ENCODE assay signal across 18 mouse cellular contexts in genomic region chr11:113484037-113484436, GRCm38 (mm10).
DNase-seq lines count a peak whose midpoint lies in the region; ATAC-seq and TF ChIP-seq lines count a peak whose summit lies in the region.
"Had no signal": no experiment of that assay in that cellular context is flagged by ENCODE, and none has a peak within 500 bp of the region (broad histone marks: within the 10 kb centered on the region; RNA-seq: fewer than 3 reads in every experiment).

No protein-coding gene starts in this region.

- WGBS in kidney, adult 2 months = 93% methylated on average over 10 of the region's 10 CpGs
- 69% methylated on average over 10 of the region's 10 CpGs for WGBS in lung, postnatal 0 days
- WGBS in heart, embryonic 10.5 days = 83% methylated on average over 10 of the region's 10 CpGs

- no peaks in the 10 kb centered on the region for H3K36me3 ChIP-seq in kidney, adult 2 months (ENCODE audit: control insufficient read depth, insufficient read depth, low read length)
- H3K36me3 ChIP-seq in lung, postnatal 0 days (ENCODE audit: insufficient read depth, low read length) = no peaks in the 10 kb centered on the region
- H3K36me3 ChIP-seq in heart, embryonic 10.5 days = no peaks in the 10 kb centered on the region
- H3K36me3 ChIP-seq: forebrain, embryonic 12.5 days; hindbrain, embryonic 15.5 days; limb, embryonic 10.5 days; midbrain, embryonic 13.5 days had no signal

- H3K4me1 ChIP-seq in kidney, adult 2 months (ENCODE audit: control insufficient read depth, insufficient read depth, low read length) = peaks cover 6% of the 10 kb centered on the region
- no peaks in the 10 kb centered on the region for H3K4me1 ChIP-seq in lung, postnatal 0 days (ENCODE audit: insufficient read depth, low read depth, low read length)
- H3K4me1 ChIP-seq in heart, embryonic 10.5 days = peaks cover 34% of the 10 kb centered on the region
- H3K4me1 ChIP-seq: forebrain, embryonic 12.5 days; midbrain, embryonic 13.5 days had no signal

- no peak overlapping the region for H3K4me3 ChIP-seq in kidney, adult 2 months (ENCODE audit: insufficient read depth, low read depth, low read length)
- H3K4me3 ChIP-seq in lung, postnatal 0 days (ENCODE audit: low read depth, low read length) = no peak overlapping the region
- H3K4me3 ChIP-seq in heart, embryonic 10.5 days = no peak overlapping the region
- H3K4me3 ChIP-seq: forebrain, embryonic 12.5 days; hindbrain, embryonic 15.5 days; limb, embryonic 10.5 days; midbrain, embryonic 13.5 days had no signal

- TF ChIP-seq EP300 in lung, postnatal 0 days (IDR thresholded peaks at IDR 0.05) = no peak

- TF ChIP-seq POLR2A in kidney, adult 2 months (IDR thresholded peaks at IDR 0.05; ENCODE audit: low read depth, low read length) = no peak

- H3K9ac ChIP-seq in lung, postnatal 0 days (replicated peaks; ENCODE audit: low read depth) = no peak overlapping the region
- H3K9ac ChIP-seq: forebrain, embryonic 12.5 days; hindbrain, embryonic 15.5 days; midbrain, embryonic 13.5 days had no signal

- TF ChIP-seq CTCF in kidney, adult 2 months (conservative IDR thresholded peaks at IDR 0.05; ENCODE audit: insufficient read depth, insufficient read length, low read depth, low read length) = 0 out of 2 replicates have a peak, but pooled peaks have one; percentile 29
- TF ChIP-seq CTCF in lung, postnatal 0 days (IDR thresholded peaks at IDR 0.05) = peak; percentile 27; the same call in 1 of the 2 replicates

- H3K4me2 ChIP-seq in lung, postnatal 0 days (replicated peaks; ENCODE audit: low read depth, low read length) = no peak overlapping the region
- H3K4me2 ChIP-seq: forebrain, embryonic 12.5 days; hindbrain, embryonic 15.5 days; midbrain, embryonic 13.5 days had no signal

- H3K27ac ChIP-seq in kidney, adult 2 months (ENCODE audit: insufficient read depth, low read depth, low read length) = no peak overlapping the region
- no peak overlapping the region for H3K27ac ChIP-seq in lung, postnatal 0 days (ENCODE audit: low read length)
- no peak overlapping the region for H3K27ac ChIP-seq in heart, embryonic 10.5 days
- H3K27ac ChIP-seq: forebrain, embryonic 12.5 days; hindbrain, embryonic 15.5 days; limb, embryonic 10.5 days; macrophage; midbrain, embryonic 13.5 days had no signal

- no peaks in the 10 kb centered on the region for H3K9me3 ChIP-seq in lung, postnatal 0 days (ENCODE audit: low read length)
- no peaks in the 10 kb centered on the region for H3K9me3 ChIP-seq in heart, embryonic 10.5 days
- H3K9me3 ChIP-seq: forebrain, embryonic 12.5 days; hindbrain, embryonic 15.5 days; limb, embryonic 10.5 days; midbrain, embryonic 13.5 days had no signal

- no peak for ATAC-seq in lung, postnatal 0 days
- ATAC-seq in erythroid progenitor cell, adult 5-6 weeks (replicated peaks; ENCODE audit: low FRiP score, poor library complexity, severe bottlenecking) = no peak
- ATAC-seq: midbrain, embryonic 13.5 days had no signal

- H3K27me3 ChIP-seq in kidney, adult 2 months (replicated peaks; ENCODE audit: control insufficient read depth, insufficient read depth, low read length) = no peaks in the 10 kb centered on the region
- H3K27me3 ChIP-seq in lung, postnatal 0 days (replicated peaks; ENCODE audit: insufficient read depth, low read length) = no peaks in the 10 kb centered on the region
- H3K27me3 ChIP-seq in heart, embryonic 10.5 days (ENCODE audit: insufficient read depth, poor library complexity, severe bottlenecking) = no peaks in the 10 kb centered on the region
- H3K27me3 ChIP-seq: forebrain, embryonic 12.5 days; hindbrain, embryonic 15.5 days; midbrain, embryonic 13.5 days had no signal

- no peak for DNase-seq in kidney, adult 2 months
- DNase-seq in kidney, postnatal 14 days = no peak
- DNase-seq in lung, postnatal 0 days (ENCODE audit: low spot score) = no peak
- no peak for DNase-seq in lung, adult 18-20 months
- DNase-seq in ES-CJ7 (ENCODE audit: low read depth, low spot score) = peak; percentile 73
- no peak for DNase-seq in heart, embryonic 10.5 days (ENCODE audit: low spot score)
- DNase-seq: cerebellum, postnatal 14 days; gastrocnemius, postnatal 25 days; heart, postnatal 14 days; kidney, adult 18-20 months; kidney, postnatal 4 days; right cerebral cortex, adult 18-20 months had no signal
